Mouse (Mus musculus) forebrain, postnatal 0 days (tissue): ENCODE measurements around the gene Nox4. TPM values are rescaled to one million over a fixed set of nuclear protein-coding genes. Genes with fewer than 3 reads are reported as not detected.

ENCODE experiments used
- ATAC-seq: fragments of 200-750 bp; cut with Nextera tagmentation; 2 replicates; pipeline ENCODE4 v1.8.0; 2017; ENCODE audit warnings: mild to moderate bottlenecking, moderate library complexity
- DNase-seq: peaks from one replicate; pipeline ENCODE4 v3.0.0-alpha.2; 2015
- H3K27ac ChIP-seq: fragments of 300-500 bp; sonication (generic); 2 replicates; pipeline ENCODE4 v1.5.1; 2014; ENCODE audit warnings: low read depth, mild to moderate bottlenecking, antibody characterized with exemption, low read length, moderate library complexity, mixed read lengths
- H3K27me3 ChIP-seq: fragments of 300-500 bp; sonication (generic); 2 replicates; pipeline ENCODE4 v1.6.1; 2014; ENCODE audit warnings: mild to moderate bottlenecking, low read length, mixed read lengths; ENCODE audit not compliant: insufficient read depth
- H3K36me3 ChIP-seq: fragments of 300-500 bp; sonication (generic); 2 replicates; pipeline ENCODE4 v1.6.1; 2014; ENCODE audit warnings: mild to moderate bottlenecking, moderate library complexity; ENCODE audit not compliant: insufficient read depth
- H3K4me1 ChIP-seq: fragments of 300-500 bp; sonication (generic); 2 replicates; pipeline ENCODE4 v1.6.1; 2014; ENCODE audit warnings: antibody characterized with exemption; ENCODE audit not compliant: insufficient read depth
- H3K4me2 ChIP-seq: fragments of 300-500 bp; sonication (generic); 2 replicates; pipeline ENCODE4 v1.6.1; 2014; ENCODE audit warnings: low read depth, mild to moderate bottlenecking, moderate library complexity
- H3K4me3 ChIP-seq: fragments of 300-500 bp; sonication (generic); 2 replicates; pipeline ENCODE4 v1.5.1; 2014; ENCODE audit warnings: low read depth, low read length, mixed read lengths
- H3K9ac ChIP-seq: fragments of 300-500 bp; sonication (generic); 2 replicates; pipeline ENCODE4 v1.6.1; 2014; ENCODE audit warnings: mild to moderate bottlenecking
- H3K9me3 ChIP-seq: fragments of 300-500 bp; sonication (generic); 2 replicates; pipeline ENCODE4 v1.6.1; 2016; ENCODE audit warnings: low read length
- CTCF ChIP-seq: sonication (generic); IDR thresholded peaks from 2 replicates; pipeline ENCODE4 v1.5.1; 2016; ENCODE audit warnings: antibody characterized with exemption, control low read depth, low read depth
- whole genome bisulfite sequencing: fragments of 180-500 bp; shearing (Covaris S2); extraction: QIAGEN DNeasy Blood & Tissue Kit; methylation state at CpG from one replicate; pipeline ENCODE4 v1.1.7; 2014; 5-methylcytosine and 5-hydroxymethylcytosine counted together
- polyA plus RNA-seq: library from polyadenylated mRNA; unstranded; fragments of >200 nt; fragmentation: Nextera tagmentation; extraction: Ambion mirVana; gene quantifications from 2 replicates; pipeline ENCODE4 v1.2.1, GENCODE M21; 2015
- total RNA-seq: library from RNA; depleted of rRNA; stranded (reverse); fragments of >200 nt; gene quantifications from 2 replicates; pipeline ENCODE4 v1.2.3, GENCODE M21; 2014

The Nox4 gene
- total and polyA plus RNA-seq, 2 experiments from 2014 or later = 1.1 to 1.6 TPM

- H3K9me3 ChIP-seq = no peaks in the 10 kb centered on the region
- ATAC-seq (no peak), DNase-seq (no peak)
- no peaks in the 10 kb centered on the region for H3K4me1 ChIP-seq
- TF ChIP-seq CTCF = no peak
- no peak overlapping the region for H3K4me3 ChIP-seq
- 84% methylated on average over 1 of the region's 1 CpGs for WGBS
- no peak overlapping the region for H3K9ac ChIP-seq
- no peak overlapping the region for H3K27ac ChIP-seq
- no peaks in the 10 kb centered on the region for H3K27me3 ChIP-seq
- H3K36me3 ChIP-seq = no peaks in the 10 kb centered on the region
- no peak overlapping the region for H3K4me2 ChIP-seq
Observed at GRCm38 (mm10) chr7:87241139-87241538, 4.8 kb upstream of the Nox4 start.

- Histone ChIP-seq H3K27me3 (no peaks in the 10 kb centered on the region), H3K36me3 (no peaks in the 10 kb centered on the region), H3K9ac (peak overlapping the region; percentile 71), H3K4me3 (peak overlapping the region; percentile 66), H3K4me1 (no peaks in the 10 kb centered on the region; the same call in 1 of the 2 replicates), H3K27ac (no peak overlapping the region), H3K9me3 (no peaks in the 10 kb centered on the region), H3K4me2 (peak overlapping the region; percentile 82)
- DNase-seq (peak; percentile 34), ATAC-seq (peak; percentile 93)
- peak; percentile 40; the same call in 1 of the 2 replicates for TF ChIP-seq CTCF
- 3% methylated on average over 30 of the region's 30 CpGs for WGBS
Observed at GRCm38 (mm10) chr7:87246580-87246934, 661 bp downstream of the Nox4 start.

GRCm38 (mm10) chr7:87246940-87247339 lies 1.0 kb downstream of the Nox4 start:
- no peaks in the 10 kb centered on the region for H3K9me3 ChIP-seq
- no peaks in the 10 kb centered on the region for H3K27me3 ChIP-seq
- no peak for TF ChIP-seq CTCF
- no peak overlapping the region for H3K27ac ChIP-seq
- peak overlapping the region; percentile 82 for H3K4me2 ChIP-seq
- peak; percentile 19 for ATAC-seq
- 72% methylated on average over 1 of the region's 1 CpGs for WGBS
- peak overlapping the region; percentile 71 for H3K9ac ChIP-seq
- H3K36me3 ChIP-seq = no peaks in the 10 kb centered on the region
- no peak for DNase-seq
- H3K4me1 ChIP-seq = no peaks in the 10 kb centered on the region; the same call in 1 of the 2 replicates
- peak overlapping the region; percentile 66 for H3K4me3 ChIP-seq

- no peaks in the 10 kb centered on the region; the same call in 1 of the 2 replicates for H3K4me1 ChIP-seq
- H3K27ac ChIP-seq = no peak overlapping the region
- no peak overlapping the region for H3K4me2 ChIP-seq
- H3K4me3 ChIP-seq = no peak overlapping the region
- no peak for TF ChIP-seq CTCF
- no peak for ATAC-seq
- DNase-seq = no peak
- H3K27me3 ChIP-seq = no peaks in the 10 kb centered on the region
- no peaks in the 10 kb centered on the region for H3K36me3 ChIP-seq
- H3K9ac ChIP-seq = no peak overlapping the region
- WGBS = 38% methylated on average over 1 of the region's 1 CpGs
- no peaks in the 10 kb centered on the region for H3K9me3 ChIP-seq
Observed at GRCm38 (mm10) chr7:87247926-87248325, 2.0 kb downstream of the Nox4 start.

- no peak overlapping the region for H3K9ac ChIP-seq
- no peak for ATAC-seq
- no peaks in the 10 kb centered on the region for H3K9me3 ChIP-seq
- no peak for DNase-seq
- WGBS = 76% methylated on average over 4 of the region's 4 CpGs
- no peak overlapping the region for H3K4me3 ChIP-seq
- no peaks in the 10 kb centered on the region; the same call in 1 of the 2 replicates for H3K4me1 ChIP-seq
- H3K36me3 ChIP-seq = no peaks in the 10 kb centered on the region
- H3K27me3 ChIP-seq = no peaks in the 10 kb centered on the region
- H3K27ac ChIP-seq = no peak overlapping the region
- TF ChIP-seq CTCF = no peak
- no peak overlapping the region for H3K4me2 ChIP-seq
Observed at GRCm38 (mm10) chr7:87252071-87252470, 6.2 kb downstream of the Nox4 start.

- ATAC-seq = no peak
- peak; percentile 71 for DNase-seq
- H3K4me3 ChIP-seq = no peak overlapping the region
- H3K4me1 ChIP-seq = no peaks in the 10 kb centered on the region
- H3K4me2 ChIP-seq = no peak overlapping the region
- TF ChIP-seq CTCF = peak; percentile 70
- no peaks in the 10 kb centered on the region for H3K27me3 ChIP-seq
- H3K27ac ChIP-seq = no peak overlapping the region
- 2% methylated on average over 1 of the region's 1 CpGs for WGBS
- H3K9ac ChIP-seq = no peak overlapping the region
- no peaks in the 10 kb centered on the region for H3K36me3 ChIP-seq
- no peaks in the 10 kb centered on the region for H3K9me3 ChIP-seq
Observed at GRCm38 (mm10) chr7:87277225-87277624, 31.3 kb downstream of the Nox4 start.

- no peaks in the 10 kb centered on the region for H3K9me3 ChIP-seq
- H3K27ac ChIP-seq = no peak overlapping the region
- H3K36me3 ChIP-seq = no peaks in the 10 kb centered on the region
- H3K27me3 ChIP-seq = no peaks in the 10 kb centered on the region
- no peak overlapping the region for H3K9ac ChIP-seq
- no peak overlapping the region for H3K4me2 ChIP-seq
- no peak overlapping the region for H3K4me3 ChIP-seq
- 92% methylated on average over 1 of the region's 1 CpGs for WGBS
- no peaks in the 10 kb centered on the region for H3K4me1 ChIP-seq
- DNase-seq = no peak
- no peak for TF ChIP-seq CTCF
- no peak for ATAC-seq
Observed at GRCm38 (mm10) chr7:87303726-87304315, 57.9 kb downstream of the Nox4 start.

- Histone ChIP-seq H3K36me3 (no peaks in the 10 kb centered on the region), H3K27me3 (no peaks in the 10 kb centered on the region), H3K4me3 (no peak overlapping the region), H3K9ac (no peak overlapping the region), H3K27ac (no peak overlapping the region), H3K4me2 (no peak overlapping the region), H3K9me3 (no peaks in the 10 kb centered on the region), H3K4me1 (no peaks in the 10 kb centered on the region)
- no peak for DNase-seq
- TF ChIP-seq CTCF = no peak
- ATAC-seq = no peak
- WGBS = 71% methylated on average over 3 of the region's 3 CpGs
Observed at GRCm38 (mm10) chr7:87321571-87321970, 75.7 kb downstream of the Nox4 start.
